Mouse (Mus musculus): ENCODE measurements around the gene Pgm5.
"Not testable (repeated sequence)": the region's sequence is repeated elsewhere in the genome, so short reads cannot be mapped to it uniquely, and the experiment has no call there.

Pgm5 gene

DNA sequence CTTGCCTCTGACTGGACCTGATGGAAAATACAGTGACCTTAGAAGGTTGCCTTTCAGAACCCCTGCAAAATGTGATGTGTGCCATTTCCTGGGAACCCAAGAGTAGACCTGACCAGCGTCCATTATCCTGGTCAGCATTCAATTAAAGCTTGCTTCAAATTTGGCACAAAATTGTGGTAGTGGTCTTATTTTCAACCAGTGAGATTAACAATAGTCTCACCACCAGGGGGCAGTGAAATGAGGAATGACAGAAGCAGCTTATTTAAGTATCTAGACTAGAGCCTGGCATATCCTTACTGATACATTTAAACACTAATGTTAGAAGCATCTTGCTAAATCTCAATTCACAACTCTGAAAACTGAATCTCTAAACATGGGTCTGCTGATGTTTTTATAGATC lies 156.3 kb downstream of the Pgm5 start:
- DNase-seq (ENCODE audit: low read depth, low spot score) = peak; percentile 62

DNA sequence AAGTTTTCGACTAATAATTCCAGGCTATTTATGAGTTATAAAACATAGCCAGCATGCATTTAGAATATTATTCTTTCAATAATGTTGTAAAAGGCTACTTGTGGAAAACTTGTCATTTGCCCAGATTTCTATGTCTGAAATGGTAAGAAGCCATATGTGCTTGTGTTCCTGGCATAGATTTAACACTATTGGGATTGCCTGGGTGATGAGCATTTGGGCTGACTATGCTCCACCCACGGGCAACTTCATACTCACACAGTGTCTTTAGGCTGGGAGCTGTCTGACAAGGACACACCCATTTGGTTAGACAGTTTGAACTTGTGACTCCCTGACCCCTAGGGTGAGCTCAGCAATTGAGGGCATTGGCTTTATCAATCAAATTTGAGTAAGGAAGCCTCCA lies 157.3 kb downstream of the Pgm5 start:
- DNase-seq (ENCODE audit: low read depth, low spot score) = no peak

DNA sequence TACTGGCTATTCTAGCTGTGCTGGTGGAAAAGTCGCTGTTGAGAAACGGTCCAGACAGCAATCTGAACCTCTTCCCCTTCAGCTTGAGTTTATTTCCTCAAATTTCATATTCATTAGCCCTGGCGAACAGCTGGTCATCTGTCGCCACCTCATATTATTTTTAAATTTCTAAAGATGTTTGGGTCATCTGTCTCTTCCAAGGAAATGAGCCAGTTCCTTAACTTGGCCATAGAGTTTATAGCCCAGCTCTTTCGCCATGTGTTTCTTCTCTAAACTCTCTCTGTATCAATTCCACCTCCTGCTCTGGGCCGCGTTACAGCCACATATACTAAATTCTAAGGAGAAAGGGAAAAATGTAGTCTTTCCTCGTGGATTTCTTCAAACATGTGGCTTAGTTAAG lies 158.0 kb downstream of the Pgm5 start:
- DNase-seq (ENCODE audit: low read depth, low spot score) = no peak

DNA sequence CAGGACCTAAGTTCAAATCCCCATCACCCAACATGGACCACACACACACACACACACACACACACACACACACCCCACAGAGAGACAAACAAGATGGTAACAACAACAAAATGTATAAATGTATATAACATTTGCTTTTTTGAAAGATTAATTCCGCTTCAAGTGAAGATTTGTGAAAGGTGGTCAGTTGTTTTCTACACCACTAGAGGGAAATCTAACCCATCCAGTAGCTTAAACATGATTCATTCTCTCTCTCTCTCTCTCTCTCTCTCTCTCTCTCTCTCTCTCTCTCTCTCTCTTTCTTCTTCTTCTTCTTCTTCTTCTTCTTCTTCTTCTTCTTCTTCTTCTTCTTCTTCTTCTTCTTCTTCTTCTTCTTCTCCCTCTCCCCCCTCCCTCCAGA lies 158.5 kb downstream of the Pgm5 start:
- not testable (repeated sequence) for DNase-seq (ENCODE audit: low read depth, low spot score)

DNA sequence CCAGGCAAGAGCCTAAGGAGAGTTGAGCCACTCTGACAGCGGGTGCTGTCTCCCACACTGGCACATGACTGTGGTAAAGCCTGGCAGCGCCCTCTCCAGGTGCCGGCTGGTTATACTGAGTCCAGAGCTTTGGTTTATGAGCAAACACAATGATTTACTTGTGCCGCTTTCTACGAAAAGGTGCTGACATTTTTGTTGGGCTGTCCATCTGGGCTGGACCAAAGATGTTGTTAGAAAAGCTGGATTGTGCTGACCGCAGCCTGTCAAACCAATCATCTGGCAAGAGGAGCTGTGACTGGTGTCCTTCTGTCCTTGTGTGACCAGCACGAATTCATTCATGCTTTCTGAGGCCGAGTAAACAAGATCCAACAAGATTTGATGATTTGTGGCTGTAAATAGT lies 159.9 kb downstream of the Pgm5 start:
- no peak for DNase-seq (ENCODE audit: low read depth, low spot score)

DNA sequence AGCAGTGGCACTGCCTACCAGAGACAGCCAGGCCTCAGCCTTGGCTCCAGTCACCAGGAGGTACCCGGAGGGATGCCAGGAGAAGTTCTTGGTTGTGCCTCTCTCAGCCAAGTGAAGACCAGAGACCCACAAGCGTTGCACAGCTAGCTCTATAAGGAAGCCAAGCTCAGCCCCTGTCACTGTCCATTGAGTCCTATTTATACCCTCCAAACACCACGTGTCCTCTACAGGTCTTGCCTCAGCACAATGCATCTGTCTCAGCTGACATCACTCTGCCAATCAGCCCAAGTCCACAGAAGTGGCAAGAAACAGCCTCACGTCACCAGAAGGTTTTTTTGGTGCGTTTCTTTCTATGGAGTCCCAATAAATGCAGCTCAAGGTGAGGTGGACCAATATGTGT lies 161.0 kb downstream of the Pgm5 start:
- no peak for DNase-seq (ENCODE audit: low read depth, low spot score)

DNA sequence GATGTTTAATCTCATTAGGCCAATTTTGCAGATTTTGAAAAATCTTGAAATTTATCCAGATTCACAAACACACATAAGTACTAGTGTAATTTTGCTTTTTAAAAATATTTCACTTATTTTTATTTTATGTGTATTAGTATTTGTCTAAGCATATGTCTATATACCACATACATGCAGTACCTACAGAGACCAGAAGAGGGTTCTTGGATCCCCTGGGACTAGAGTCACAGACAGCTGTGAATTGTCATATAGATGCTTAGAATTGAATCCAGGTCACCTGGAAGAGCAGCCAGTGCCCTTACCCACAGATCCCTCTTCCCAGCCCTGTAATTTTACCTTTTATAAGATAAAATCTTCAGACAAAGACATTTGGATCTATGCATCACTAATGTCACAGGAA lies 161.7 kb downstream of the Pgm5 start:
- no peak for DNase-seq (ENCODE audit: low read depth, low spot score)

DNA sequence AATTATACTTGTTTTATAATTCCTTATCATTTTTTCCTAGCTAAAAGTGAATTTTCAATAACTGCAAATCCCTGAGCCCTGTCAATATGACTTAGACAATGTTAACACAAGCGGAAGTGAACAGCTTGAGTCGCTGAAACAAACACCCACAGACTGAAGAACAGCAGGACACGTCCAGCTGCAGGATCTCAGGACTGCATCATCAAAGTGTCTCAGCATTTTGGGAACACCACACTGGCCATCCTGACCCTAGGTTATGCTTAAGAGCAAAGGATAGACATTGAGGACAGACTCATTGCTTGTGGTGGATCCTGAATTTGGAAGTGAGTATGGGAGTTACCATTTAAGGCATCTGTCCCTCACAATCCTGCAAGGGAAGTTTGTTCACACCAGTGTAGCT lies 162.5 kb downstream of the Pgm5 start:
- no peak for DNase-seq (ENCODE audit: low read depth, low spot score)

DNA sequence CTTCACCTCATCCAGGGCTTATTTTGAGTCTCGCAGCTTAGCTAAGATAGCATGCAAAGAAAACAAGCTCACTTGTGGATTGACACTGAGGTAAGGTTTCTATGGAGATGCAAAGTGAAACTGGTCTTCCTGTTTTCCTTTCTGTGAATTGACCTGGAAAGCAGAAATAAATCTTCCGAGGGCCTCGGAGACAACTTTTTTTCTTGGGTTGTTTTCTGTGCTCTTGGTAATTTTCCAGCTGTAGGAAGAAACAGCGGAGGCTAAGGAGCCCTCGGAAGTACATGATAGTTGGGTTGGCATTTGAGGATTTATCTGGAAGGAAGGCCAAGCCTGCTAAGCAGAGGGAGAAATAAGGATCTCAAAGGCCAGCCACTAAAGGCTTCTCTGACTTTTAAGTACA lies 163.0 kb downstream of the Pgm5 start:
- no peak for DNase-seq (ENCODE audit: low read depth, low spot score)

DNA sequence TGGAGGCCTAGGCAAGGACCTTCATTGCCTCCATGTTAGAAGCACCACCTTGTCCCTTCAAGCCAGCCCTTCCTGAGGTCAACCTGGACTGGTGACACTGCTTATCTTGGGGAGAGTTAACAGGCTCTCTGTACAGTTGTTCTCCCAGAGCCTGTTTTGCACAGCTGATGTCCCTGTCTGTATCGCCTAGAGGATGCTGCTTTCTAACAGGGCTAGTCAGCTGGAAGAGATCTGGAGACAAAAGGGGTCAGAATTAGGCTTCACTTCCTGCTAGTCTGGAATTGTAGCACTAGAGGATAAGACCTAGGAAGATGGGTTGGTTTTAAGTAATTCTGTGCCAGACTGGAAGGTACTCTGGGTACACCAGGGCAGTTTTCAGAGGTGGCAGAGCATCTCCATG lies 163.7 kb downstream of the Pgm5 start:
- DNase-seq (ENCODE audit: low read depth, low spot score) = no peak

DNA sequence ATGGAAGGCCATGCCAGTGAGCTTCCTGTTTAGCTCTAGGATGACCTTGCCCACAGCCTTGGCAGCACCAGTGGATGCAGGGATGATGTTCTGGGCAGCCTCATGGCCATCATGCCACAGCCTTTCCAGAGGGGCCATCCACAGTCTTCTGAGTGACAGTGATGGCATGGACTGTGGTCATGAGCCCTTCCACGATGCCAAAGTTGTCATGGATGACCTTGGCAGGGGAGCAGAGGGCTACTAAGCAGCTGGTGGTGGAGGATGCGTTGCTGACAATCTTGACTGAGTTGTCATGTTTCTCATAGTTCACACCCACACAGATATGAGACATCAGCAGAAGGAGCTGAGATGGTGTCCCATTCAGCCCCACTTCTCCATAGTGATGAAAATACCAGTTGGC lies 169.0 kb downstream of the Pgm5 start:
- DNase-seq (ENCODE audit: low read depth, low spot score) = no peak

DNA sequence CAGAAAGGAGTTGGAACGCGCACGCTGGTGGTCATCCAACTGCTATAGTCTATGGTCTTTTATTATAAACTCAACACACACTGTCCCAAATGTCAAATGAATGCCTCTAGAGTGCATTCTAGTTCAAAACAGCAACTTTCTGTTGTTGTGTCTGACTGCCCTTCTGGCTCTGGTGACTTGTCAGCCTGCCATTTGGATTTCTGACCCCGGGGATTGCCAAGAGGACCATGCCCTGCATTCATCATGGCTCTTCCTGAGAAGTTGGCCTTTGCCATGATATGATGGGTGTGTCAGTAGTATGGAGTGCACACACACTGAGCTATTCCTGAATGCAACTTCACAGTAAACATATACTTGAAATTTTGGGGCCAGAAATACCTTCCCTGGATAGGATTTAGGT lies 172.1 kb downstream of the Pgm5 start:
- DNase-seq (ENCODE audit: low read depth, low spot score) = no peak

DNA sequence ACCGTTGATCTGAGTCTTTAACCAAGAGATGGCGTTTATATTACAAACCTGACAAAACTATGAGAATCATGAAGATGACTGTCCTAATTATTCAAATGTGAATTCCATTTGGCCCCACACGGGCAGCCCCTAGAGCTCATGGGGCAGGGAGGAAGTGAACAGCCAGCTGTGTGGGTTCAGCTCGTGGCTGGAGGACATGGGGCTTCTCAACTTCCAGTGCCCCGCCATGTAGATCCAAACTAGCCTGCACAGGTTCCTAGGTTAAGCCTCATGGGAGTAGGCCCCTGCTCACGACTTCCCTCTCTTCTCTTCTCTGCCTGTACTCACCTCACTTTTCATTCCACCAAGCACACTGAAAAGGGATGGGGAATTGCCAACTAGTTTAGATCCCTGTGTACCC lies 173.3 kb downstream of the Pgm5 start:
- no peak for DNase-seq (ENCODE audit: low read depth, low spot score)

DNA sequence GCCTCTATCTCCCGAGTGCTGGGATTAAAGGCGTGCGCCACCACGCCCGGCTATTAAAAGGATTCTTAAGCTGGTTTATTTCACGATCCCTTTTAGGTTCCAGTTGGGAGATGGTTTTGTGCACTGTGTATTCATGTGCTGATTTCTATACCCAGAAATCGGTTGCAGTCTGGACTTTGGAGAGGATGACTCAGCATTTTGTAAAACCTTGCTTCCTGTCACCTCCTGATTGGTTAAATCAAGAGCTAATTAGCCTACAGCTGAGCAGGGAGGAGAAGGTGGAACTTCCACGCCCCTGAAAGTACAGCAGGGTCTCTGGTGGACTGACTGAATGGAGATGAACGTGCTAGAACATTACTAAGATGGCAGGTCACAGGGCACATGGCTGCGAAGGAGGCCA lies 175.2 kb downstream of the Pgm5 start:
- peak; percentile 93 for DNase-seq (ENCODE audit: low read depth, low spot score)

DNA sequence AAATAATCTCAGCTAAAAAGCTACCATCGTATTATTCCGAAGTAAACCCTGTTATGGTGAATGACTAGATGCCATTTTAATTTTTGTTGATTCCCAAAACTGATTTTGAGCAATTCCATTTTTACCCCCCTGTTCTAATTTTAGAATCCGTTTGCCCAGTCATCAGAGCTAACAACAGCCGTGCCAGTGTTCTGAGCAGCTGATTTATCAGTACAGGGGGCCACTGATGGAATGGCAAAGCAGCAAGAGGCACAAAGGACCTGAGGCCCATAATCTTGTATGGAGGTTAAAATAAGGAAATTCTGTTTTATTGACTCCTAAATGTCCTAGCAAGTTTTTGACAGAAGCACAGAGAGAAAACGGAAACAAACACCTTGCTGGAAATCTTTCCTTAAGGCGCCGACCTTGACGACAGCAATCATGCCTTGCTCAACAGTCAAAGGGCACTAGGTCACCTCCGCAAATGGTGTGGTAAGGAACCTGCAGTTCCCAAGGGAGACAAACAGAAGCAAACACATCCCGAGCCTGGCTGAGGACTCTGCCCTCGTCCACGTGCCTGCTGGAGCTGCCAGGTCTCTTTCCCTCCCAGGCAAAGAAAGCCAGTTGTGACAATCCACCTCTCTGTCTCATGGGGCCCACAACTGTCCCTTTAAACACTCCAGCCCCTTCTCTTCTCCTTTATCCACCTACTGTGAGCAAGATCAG lies 178.5 kb downstream of the Pgm5 start:
- no peak for DNase-seq (ENCODE audit: low read depth, low spot score)

DNA sequence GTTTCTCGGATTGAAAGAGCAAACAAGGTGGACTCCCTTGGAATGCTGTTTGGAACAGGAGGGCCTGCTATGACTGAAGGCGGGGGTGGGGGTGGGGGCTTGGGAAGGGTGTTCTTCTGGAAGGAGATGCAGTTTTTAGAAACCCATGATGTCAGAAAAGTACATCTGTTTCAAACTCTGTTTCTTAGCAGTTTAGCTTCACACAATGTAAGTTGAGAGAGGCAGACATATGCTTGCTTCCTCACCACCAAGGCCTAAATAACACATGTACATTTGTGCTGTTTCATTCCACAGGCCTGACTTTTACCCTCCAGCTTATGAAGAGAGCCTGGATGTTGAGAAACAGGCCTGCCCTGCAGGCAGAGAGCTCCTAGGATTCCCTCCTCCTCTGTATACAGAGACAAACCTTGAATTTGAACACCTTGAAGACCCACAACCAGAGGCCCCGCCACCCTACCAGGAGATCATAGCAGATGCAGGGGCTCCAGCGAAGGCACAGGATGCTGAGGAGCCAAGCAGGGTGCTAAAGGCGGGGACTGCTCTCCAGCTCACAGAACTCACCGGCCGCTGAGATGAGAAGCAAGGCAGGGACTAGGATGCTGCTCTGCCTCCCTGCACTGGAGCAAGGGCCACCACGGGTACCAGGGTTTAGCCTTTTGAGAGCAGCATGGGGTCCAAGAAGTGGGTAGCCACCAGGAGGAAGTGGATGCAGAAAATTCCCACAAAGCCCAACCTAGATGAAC lies 184.2 kb downstream of the Pgm5 start:
- no peak for DNase-seq (ENCODE audit: low read depth, low spot score)

DNA sequence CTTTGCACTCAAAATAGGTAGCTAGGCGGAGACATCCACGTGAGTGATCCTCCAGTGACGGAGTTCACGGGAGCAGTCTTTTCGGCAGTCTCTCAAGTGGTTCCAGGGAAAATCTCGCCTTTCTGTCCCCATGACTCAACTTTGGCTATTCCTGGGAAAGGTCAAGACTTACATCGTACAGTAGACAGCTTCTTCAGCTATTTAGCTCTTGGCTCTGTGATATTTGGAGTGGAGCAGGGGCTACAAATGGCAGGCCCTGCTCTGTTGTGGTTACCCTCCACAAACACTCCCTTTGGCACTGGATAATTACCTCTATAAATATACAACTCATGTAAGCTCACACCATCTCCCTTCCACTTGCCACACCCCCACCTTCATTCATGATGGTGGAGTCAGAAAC lies 185.2 kb downstream of the Pgm5 start:
- DNase-seq (ENCODE audit: low read depth, low spot score) = no peak

DNA sequence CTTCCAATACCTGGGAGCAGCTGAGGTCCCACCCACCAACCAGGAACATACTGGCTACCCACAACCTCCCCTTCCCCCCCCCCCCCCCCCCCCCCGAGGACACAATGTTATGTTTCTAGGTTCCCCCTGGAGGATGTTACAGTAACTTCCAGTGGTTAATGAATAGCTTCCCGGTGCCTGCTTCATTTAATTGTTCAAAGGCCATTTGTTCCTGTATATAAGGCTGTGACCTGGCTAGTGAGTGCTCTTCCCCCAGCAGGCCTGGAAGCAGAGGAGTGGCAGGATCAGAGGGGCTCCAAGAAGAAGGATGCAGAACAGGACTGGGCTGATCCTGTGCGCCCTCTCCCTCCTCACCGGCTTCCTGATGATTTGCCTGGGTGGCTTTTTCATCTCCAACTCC lies 187.9 kb downstream of the Pgm5 start, which contains the start of gene Tmem252:
Tmem252 (plus strand) TSS at position 247 of the 400 bp plus-strand sequence.
- peak; percentile 21 for DNase-seq (ENCODE audit: low read depth, low spot score)

DNA sequence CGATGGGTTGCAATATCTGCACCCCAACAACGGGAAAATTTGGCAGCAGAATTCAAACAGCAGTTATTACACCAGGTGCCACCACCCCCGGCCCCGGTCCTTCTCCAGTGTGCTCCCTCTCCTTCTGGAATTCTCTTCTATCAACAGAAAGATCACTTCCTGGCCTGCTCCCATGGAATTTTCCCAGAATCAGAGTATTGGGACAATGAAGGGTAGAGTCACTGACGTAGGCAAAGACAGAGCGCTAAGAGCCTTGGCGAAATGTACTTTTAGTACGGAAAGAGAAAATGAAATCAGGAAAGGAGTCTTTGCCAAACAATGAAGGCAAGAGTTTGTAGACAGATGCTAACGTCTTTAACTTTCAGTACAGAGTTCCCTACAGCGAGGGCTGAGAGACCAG lies 188.3 kb downstream of the Pgm5 start:
- DNase-seq (ENCODE audit: low read depth, low spot score) = no peak

DNA sequence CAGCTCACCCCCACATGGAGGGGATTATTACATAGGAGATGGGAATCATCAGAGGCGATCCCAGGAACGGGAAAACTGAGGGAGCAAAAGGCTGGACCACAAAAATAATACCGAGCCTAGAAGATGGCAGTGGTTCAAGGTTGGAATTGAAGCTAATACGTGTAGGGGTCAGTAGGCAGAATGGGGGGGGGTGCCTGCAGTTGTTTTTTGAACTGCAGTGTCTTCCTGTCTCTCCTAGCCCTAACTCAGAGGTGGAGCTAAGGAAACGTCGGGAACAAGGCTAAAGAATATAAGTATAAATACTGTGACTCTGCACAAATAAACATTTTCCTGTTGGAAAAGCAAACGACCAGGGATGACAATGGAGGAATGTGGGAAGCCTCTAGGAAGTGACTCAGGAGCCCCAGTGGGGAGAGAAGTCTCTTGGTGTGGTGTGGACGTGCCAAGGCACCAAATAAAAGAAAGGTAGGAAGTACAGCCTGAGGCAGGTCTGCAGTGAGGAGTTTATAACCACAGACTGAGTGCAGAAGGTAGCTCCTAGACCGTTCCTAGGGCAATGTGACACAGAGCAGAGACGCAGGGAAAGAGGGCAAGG lies 189.2 kb downstream of the Pgm5 start:
- no peak for DNase-seq (ENCODE audit: low read depth, low spot score)

DNA sequence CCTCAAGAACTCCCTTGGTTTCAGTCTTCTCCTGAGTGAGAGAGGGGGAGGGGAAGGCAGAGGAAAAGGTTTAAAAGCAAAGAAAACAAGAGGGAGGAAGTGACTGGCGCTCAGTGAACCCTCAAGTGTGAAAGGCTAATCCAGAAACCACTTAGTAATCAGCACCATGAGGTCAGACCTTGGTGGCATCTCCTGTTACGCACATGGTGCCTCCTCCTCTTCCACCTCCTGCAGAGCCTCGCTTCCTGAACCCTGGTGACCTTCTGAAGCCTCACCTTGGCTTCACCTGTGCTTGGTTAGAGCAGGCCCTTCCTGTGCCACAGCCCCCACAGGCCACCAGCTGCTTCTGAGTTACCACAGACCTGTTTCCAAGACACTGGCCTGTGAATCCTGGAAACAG lies 190.1 kb downstream of the Pgm5 start:
- DNase-seq (ENCODE audit: low read depth, low spot score) = peak; percentile 57

DNA sequence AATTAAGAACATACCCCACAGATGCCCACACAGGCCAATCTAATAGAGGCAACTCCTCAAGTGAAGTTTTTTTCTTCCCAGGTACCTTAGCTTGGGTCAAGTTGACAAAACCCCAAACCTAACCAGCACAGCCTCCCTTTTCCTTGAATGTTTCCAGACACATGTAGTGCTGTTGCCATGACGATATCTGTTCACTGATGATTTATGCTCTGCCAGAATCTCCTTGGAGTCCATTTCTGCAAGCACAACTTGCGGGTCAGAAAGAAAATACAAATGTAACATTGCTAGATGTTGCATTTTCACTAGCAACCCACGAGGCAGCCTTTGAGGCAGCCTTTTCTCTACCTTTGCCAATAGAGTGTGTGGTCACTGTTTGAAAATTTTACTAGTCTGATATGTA lies 194.1 kb downstream of the Pgm5 start:
- DNase-seq (ENCODE audit: low read depth, low spot score) = no peak

DNA sequence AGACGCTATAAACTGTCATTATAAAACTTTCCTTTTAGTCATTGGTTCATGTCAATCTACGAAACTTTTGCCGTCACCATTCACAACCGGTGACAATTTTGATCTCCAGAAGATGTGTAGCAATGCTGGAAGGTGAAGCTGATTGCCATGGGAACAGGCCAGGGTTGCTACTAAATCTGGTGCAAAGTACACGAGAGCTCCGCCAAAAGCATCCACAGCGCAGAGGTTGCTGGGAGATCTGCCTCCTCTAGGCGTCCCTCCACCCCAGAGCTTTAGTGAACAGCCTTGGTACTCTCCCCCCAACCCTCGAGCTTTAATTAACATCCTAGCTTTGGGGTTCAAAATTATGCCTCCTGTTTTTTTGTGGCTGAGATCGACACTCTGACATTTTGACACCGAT lies 195.9 kb downstream of the Pgm5 start:
- no peak for DNase-seq (ENCODE audit: low read depth, low spot score)

All from R1 (cell line).